Mouse (Mus musculus): ENCODE data around the gene Gng8. TPM values are rescaled to one million over a fixed set of nuclear protein-coding genes. Genes with fewer than 3 reads are reported as not detected.

Gng8 gene
- polyA plus RNA-seq, 1 experiment from 2014 or later: 1.6 TPM

DNA sequence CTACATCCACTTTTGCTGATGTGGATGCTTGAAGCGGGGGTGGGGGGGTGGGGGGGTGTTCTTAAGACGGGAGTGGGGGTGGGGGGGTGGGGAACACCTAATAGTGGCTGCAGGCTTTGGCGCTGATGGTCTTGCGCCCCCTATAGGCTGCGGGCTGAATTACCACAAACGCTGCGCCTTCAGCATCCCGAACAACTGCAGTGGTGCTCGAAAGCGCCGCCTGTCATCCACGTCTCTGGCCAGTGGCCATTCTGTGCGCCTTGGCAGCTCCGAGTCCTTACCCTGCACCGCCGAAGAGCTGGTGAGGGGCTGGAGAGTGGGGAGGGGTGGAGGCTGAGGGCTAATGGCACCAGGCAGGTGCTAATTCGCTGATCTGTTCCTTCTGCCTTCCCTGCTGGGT is 43.0 kb upstream of the Gng8 start:
- no peak overlapping the region for H3K4me3 ChIP-seq (ENCODE audit: low read length)
- H3K9me3 ChIP-seq (ENCODE audit: control insufficient read depth, low read length): no peaks in the 10 kb centered on the region
- H3K4me2 ChIP-seq (ENCODE audit: low read length): no peak overlapping the region
- peaks cover 6% of the 10 kb centered on the region; the same call in 1 of the 2 replicates for H3K36me3 ChIP-seq (ENCODE audit: control insufficient read depth, insufficient read depth, low read length)
- no peak overlapping the region for H3K27ac ChIP-seq (ENCODE audit: low read depth, low read length)
- H3K4me1 ChIP-seq (ENCODE audit: control insufficient read depth, insufficient read depth, low read depth, low read length): peaks cover 17% of the 10 kb centered on the region
- 11% methylated on average over 17 of the region's 17 CpGs for WGBS
- H3K27me3 ChIP-seq (replicated peaks; ENCODE audit: control insufficient read depth, insufficient read depth, low read length): no peaks in the 10 kb centered on the region
- no peak for ATAC-seq
- no peak overlapping the region for H3K9ac ChIP-seq (ENCODE audit: low read depth, low read length)

DNA sequence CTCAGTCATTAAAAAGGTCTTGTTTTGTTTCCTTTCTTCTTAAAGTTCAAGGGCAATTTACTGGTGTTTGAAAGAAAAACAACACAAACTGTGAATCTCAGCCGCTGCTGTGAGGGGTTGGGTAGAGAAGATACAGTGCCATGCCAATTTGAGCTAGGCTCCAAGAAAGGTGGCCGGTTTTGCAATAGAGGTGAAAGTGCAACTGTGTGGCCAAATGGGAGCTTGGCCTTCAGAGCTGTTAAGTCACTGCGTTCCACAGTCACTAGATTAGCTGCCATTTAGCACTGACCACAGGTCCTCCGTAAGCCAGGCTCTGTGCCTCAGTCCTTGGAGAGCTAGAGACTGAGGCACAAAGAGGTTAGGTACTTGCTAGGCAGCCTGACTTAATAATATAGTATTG is 40.0 kb upstream of the Gng8 start:
- H3K4me3 ChIP-seq (ENCODE audit: low read length): no peak overlapping the region
- peaks cover 19% of the 10 kb centered on the region for H3K36me3 ChIP-seq (ENCODE audit: control insufficient read depth, insufficient read depth, low read length)
- WGBS: 93% methylated on average over 4 of the region's 4 CpGs
- H3K4me2 ChIP-seq (ENCODE audit: low read length): no peak overlapping the region
- H3K27ac ChIP-seq (ENCODE audit: low read depth, low read length): no peak overlapping the region
- no peaks in the 10 kb centered on the region for H3K4me1 ChIP-seq (ENCODE audit: control insufficient read depth, insufficient read depth, low read depth, low read length)
- H3K9ac ChIP-seq (ENCODE audit: low read depth, low read length): no peak overlapping the region
- H3K9me3 ChIP-seq (ENCODE audit: control insufficient read depth, low read length): no peaks in the 10 kb centered on the region
- no peak for ATAC-seq
- H3K27me3 ChIP-seq (replicated peaks; ENCODE audit: control insufficient read depth, insufficient read depth, low read length): no peaks in the 10 kb centered on the region

DNA sequence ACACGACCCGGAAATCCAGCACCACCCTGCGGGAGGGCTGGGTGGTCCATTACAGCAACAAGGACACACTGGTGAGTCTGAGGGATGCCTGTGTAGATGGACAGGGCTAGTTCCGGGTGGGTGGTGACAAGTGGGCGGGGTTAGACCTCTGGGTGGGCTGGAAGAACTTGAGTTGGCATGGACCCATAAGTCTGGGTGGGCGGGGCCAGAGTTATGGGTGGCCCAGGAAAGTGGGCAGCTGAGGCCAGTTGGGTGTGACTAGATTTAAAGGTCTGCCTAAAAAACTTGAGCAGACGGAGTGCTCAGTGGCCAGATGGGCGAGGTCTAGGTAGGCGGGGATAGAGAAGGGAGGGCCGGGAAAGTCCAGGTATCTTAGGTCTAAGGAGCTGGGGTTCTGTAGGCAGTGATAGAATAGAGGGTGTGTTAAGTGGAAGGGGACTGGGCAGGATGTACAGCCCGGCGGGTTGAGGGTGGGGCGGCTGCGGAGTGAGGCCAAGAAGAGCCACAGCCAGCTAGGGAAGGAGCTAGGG is 38.2 kb upstream of the Gng8 start:
- no peak for ATAC-seq
- peaks cover 19% of the 10 kb centered on the region for H3K36me3 ChIP-seq (ENCODE audit: control insufficient read depth, insufficient read depth, low read length)
- 90% methylated on average over 14 of the region's 14 CpGs for WGBS

DNA sequence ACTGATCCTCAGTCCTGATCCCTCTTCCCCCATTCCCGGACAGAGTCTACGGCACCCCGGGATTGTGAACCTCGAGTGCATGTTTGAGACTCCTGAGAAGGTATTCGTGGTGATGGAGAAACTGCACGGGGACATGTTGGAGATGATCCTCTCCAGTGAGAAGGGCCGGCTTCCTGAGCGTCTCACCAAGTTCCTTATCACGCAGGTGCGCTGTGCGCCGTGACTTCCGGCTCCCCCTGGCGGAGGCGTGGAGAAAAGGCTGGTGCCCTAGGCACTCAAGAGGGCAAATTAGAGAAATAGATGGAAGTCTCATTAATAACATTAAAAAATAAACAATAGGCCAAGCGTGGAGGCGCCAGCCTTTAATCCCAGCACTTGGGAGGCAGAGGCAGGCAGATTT is 33.2 kb upstream of the Gng8 start:
- 26% methylated on average over 17 of the region's 17 CpGs for WGBS
- Histone ChIP-seq H3K4me1 (ENCODE audit: control insufficient read depth, insufficient read depth, low read depth, low read length) (no peaks in the 10 kb centered on the region), H3K4me3 (ENCODE audit: low read length) (no peak overlapping the region), H3K36me3 (ENCODE audit: control insufficient read depth, insufficient read depth, low read length) (peaks cover 15% of the 10 kb centered on the region), H3K27ac (ENCODE audit: low read depth, low read length) (no peak overlapping the region), H3K4me2 (ENCODE audit: low read length) (no peak overlapping the region), H3K9me3 (ENCODE audit: control insufficient read depth, low read length) (no peaks in the 10 kb centered on the region), H3K27me3 (replicated peaks; ENCODE audit: control insufficient read depth, insufficient read depth, low read length) (no peaks in the 10 kb centered on the region), H3K9ac (ENCODE audit: low read depth, low read length) (peak overlapping the region; percentile 23; the same call in 1 of the 2 replicates)
- ATAC-seq: peak; percentile 6; the same call in 1 of the 2 replicates

More for the DNA sequence above, 38.2 kb upstream of the Gng8 start:
- H3K9ac ChIP-seq (ENCODE audit: low read depth, low read length): no peak overlapping the region
- no peaks in the 10 kb centered on the region for H3K4me1 ChIP-seq (ENCODE audit: control insufficient read depth, insufficient read depth, low read depth, low read length)
- no peak overlapping the region for H3K4me2 ChIP-seq (ENCODE audit: low read length)
- H3K27me3 ChIP-seq (replicated peaks; ENCODE audit: control insufficient read depth, insufficient read depth, low read length): no peaks in the 10 kb centered on the region
- H3K27ac ChIP-seq (ENCODE audit: low read depth, low read length): no peak overlapping the region
- H3K4me3 ChIP-seq (ENCODE audit: low read length): no peak overlapping the region
- no peaks in the 10 kb centered on the region for H3K9me3 ChIP-seq (ENCODE audit: control insufficient read depth, low read length)

DNA sequence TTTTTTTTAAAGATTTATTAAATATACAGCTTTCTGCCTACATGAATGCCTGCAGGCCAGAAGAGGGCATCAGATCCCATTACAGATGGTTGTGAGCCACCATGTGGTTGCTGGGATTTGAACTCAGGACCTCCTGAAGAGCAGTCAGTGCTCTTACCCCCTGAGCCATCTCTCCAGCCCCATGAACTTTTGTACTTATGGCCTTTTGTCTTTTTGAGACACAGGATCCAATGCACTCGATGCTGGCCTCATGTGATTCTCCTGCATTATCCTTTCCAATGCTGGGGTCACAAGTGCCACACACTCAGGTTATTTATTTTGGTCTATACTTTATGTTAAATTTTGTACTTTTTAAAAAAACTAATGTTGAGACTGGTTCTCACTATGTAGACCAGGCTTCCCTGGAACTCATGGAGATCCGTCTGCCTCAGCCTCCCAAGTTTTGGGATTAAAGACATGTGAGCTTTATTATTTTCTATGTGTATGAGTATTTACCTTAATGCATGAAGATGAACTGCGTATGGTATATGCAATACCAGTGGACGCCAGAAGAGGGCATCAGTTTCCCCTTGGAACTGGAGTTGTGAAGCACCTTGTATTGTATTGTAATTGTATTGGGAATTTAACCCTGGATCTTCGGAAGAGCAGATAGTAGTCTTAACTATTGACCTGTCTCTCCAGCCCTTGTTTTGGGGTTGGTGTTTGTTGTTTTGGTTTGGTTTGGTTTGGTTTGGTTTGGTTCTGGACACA is 31.5 kb upstream of the Gng8 start:
- WGBS: 27% methylated on average over 5 of the region's 5 CpGs
- Histone ChIP-seq H3K27me3 (replicated peaks; ENCODE audit: control insufficient read depth, insufficient read depth, low read length) (no peaks in the 10 kb centered on the region), H3K4me1 (ENCODE audit: control insufficient read depth, insufficient read depth, low read depth, low read length) (no peaks in the 10 kb centered on the region), H3K9me3 (ENCODE audit: control insufficient read depth, low read length) (no peaks in the 10 kb centered on the region), H3K36me3 (ENCODE audit: control insufficient read depth, insufficient read depth, low read length) (peaks cover 23% of the 10 kb centered on the region), H3K4me3 (ENCODE audit: low read length) (no peak overlapping the region), H3K4me2 (ENCODE audit: low read length) (no peak overlapping the region), H3K27ac (ENCODE audit: low read depth, low read length) (no peak overlapping the region), H3K9ac (ENCODE audit: low read depth, low read length) (no peak overlapping the region)
- ATAC-seq: 0 out of 2 replicates have a peak, but pooled peaks have one; percentile 16

DNA sequence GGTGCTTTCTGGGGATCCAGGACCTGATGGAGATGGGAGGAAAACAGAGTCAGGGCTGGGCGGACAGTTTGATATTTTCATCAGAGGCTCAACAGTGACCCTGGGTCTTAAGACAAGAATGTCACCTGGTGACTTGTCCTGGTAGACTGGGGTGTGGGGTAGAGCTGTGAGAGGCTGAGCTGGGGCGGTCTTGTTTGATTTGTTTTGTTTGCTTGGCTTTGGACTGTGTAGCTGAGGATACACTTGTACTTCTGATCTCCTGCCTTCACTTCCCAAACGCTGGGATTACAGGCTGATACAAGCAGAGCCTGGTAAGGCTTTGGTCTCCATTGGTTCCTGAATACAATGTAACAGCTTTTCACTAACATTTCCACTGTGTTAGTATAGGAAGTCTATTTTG is 24.1 kb upstream of the Gng8 start:
- Histone ChIP-seq H3K4me1 (ENCODE audit: control insufficient read depth, insufficient read depth, low read depth, low read length) (peaks cover 4% of the 10 kb centered on the region; the same call in 1 of the 2 replicates), H3K27ac (ENCODE audit: low read depth, low read length) (no peak overlapping the region), H3K4me3 (ENCODE audit: low read length) (no peak overlapping the region), H3K27me3 (replicated peaks; ENCODE audit: control insufficient read depth, insufficient read depth, low read length) (no peaks in the 10 kb centered on the region), H3K9me3 (ENCODE audit: control insufficient read depth, low read length) (no peaks in the 10 kb centered on the region), H3K4me2 (ENCODE audit: low read length) (no peak overlapping the region), H3K36me3 (ENCODE audit: control insufficient read depth, insufficient read depth, low read length) (peaks cover 18% of the 10 kb centered on the region), H3K9ac (ENCODE audit: low read depth, low read length) (no peak overlapping the region)
- 94% methylated on average over 3 of the region's 3 CpGs for WGBS
- no peak for ATAC-seq

DNA sequence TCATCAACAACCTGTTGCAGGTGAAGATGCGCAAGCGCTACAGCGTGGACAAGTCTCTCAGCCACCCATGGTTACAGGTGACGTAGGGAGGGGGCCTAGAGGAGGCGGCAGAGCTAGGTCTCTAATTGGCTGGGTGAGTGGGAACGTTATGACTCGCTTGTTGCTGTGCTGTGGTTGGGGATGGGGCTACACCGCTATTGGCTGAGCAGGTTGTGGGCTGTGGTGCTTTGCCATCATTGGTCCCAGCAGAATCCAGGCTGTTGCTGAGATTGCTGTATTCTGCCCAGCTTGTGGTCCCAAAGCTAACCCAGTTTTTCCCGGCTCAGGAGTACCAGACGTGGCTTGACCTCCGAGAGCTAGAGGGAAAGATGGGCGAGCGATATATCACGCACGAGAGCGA is 22.1 kb upstream of the Gng8 start:
- 7% methylated on average over 16 of the region's 16 CpGs for WGBS
- Histone ChIP-seq H3K4me1 (ENCODE audit: control insufficient read depth, insufficient read depth, low read depth, low read length) (peaks cover 4% of the 10 kb centered on the region; the same call in 1 of the 2 replicates), H3K4me3 (ENCODE audit: low read length) (peak overlapping the region; percentile 44), H3K27ac (ENCODE audit: low read depth, low read length) (peak overlapping the region; percentile 91), H3K9ac (ENCODE audit: low read depth, low read length) (peak overlapping the region; percentile 63), H3K9me3 (ENCODE audit: control insufficient read depth, low read length) (no peaks in the 10 kb centered on the region), H3K27me3 (replicated peaks; ENCODE audit: control insufficient read depth, insufficient read depth, low read length) (no peaks in the 10 kb centered on the region), H3K4me2 (ENCODE audit: low read length) (peak overlapping the region; percentile 65), H3K36me3 (ENCODE audit: control insufficient read depth, insufficient read depth, low read length) (peaks cover 12% of the 10 kb centered on the region)
- ATAC-seq: peak; percentile 99

DNA sequence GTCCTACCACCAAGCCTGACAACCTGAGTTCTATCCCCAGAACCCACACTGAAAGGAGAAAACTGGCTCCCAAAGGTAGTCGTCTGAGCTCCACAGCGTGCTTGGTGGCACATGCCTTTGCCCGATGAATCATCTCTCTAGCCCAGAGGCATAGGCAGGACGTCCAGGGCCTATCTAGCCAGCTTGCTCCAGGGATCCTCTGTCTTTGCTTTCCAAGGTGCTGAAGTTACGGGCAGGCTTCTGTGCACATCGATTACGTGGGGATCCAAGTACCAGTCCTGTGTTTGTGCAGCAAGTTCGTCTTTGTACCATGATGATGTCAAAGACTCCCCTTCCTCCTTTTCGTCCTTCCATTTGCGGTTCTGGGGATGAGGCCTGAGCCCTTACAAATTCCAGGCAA is 20.0 kb upstream of the Gng8 start:
- Histone ChIP-seq H3K36me3 (ENCODE audit: control insufficient read depth, insufficient read depth, low read length) (no peaks in the 10 kb centered on the region), H3K9ac (ENCODE audit: low read depth, low read length) (no peak overlapping the region), H3K4me1 (ENCODE audit: control insufficient read depth, insufficient read depth, low read depth, low read length) (peaks cover 7% of the 10 kb centered on the region), H3K4me3 (ENCODE audit: low read length) (no peak overlapping the region), H3K9me3 (ENCODE audit: control insufficient read depth, low read length) (no peaks in the 10 kb centered on the region), H3K27me3 (replicated peaks; ENCODE audit: control insufficient read depth, insufficient read depth, low read length) (no peaks in the 10 kb centered on the region), H3K4me2 (ENCODE audit: low read length) (no peak overlapping the region), H3K27ac (ENCODE audit: low read depth, low read length) (no peak overlapping the region)
- WGBS: 85% methylated on average over 10 of the region's 10 CpGs
- ATAC-seq: no peak

DNA sequence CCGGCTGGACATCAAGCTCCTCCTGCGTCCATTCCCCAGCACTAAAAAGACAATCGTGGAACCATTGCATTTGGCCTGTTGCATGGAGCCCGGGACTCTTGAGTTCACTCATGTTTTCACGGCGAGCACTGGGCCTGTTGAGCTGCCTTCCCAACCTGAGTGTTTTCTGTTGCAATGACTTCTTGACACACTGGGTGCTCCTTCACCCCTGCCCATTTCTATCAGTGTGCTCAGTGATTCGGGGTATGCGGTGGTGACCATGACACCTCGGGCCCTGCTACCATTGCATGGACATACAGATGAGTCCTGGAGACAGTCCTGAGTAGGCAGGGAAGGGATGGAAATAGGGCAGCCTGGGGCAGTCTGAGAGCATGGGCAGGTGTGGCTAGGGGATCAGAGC is 19.1 kb upstream of the Gng8 start:
- H3K9me3 ChIP-seq (ENCODE audit: control insufficient read depth, low read length): no peaks in the 10 kb centered on the region
- H3K27me3 ChIP-seq (replicated peaks; ENCODE audit: control insufficient read depth, insufficient read depth, low read length): no peaks in the 10 kb centered on the region
- H3K9ac ChIP-seq (ENCODE audit: low read depth, low read length): no peak overlapping the region
- WGBS: 91% methylated on average over 9 of the region's 9 CpGs
- H3K4me2 ChIP-seq (ENCODE audit: low read length): no peak overlapping the region
- no peaks in the 10 kb centered on the region for H3K36me3 ChIP-seq (ENCODE audit: control insufficient read depth, insufficient read depth, low read length)
- no peak for ATAC-seq
- no peak overlapping the region for H3K4me3 ChIP-seq (ENCODE audit: low read length)
- H3K4me1 ChIP-seq (ENCODE audit: control insufficient read depth, insufficient read depth, low read depth, low read length): peaks cover 14% of the 10 kb centered on the region
- H3K27ac ChIP-seq (ENCODE audit: low read depth, low read length): no peak overlapping the region

All from hindbrain, embryonic 16.5 days (tissue).